Mouse (Mus musculus) cortical plate, adult 2 months (tissue): ENCODE results near the gene Nr4a1. TPM values are rescaled to one million over a fixed set of nuclear protein-coding genes. Genes with fewer than 3 reads are reported as not detected.

Experiments used
- H3K27ac ChIP-seq: fragments of 200-500 bp; 2 replicates; pipeline ENCODE4 v1.5.1; 2012; ENCODE audit warnings: low read length, control low read depth, inconsistent platforms; ENCODE audit not compliant: insufficient read depth
- H3K4me1 ChIP-seq: fragments of 200-500 bp; 2 replicates; pipeline ENCODE4 v1.6.1; 2011; ENCODE audit warnings: low read length; ENCODE audit not compliant: control insufficient read depth, insufficient read depth
- H3K4me3 ChIP-seq: fragments of 200-500 bp; 2 replicates; pipeline ENCODE4 v1.5.1; 2011; ENCODE audit warnings: mild to moderate bottlenecking, low read length, control low read depth; ENCODE audit not compliant: insufficient read depth
- CTCF ChIP-seq: fragments of 200-500 bp; IDR thresholded peaks from 2 replicates; pipeline ENCODE4 v1.5.1; 2011; ENCODE audit warnings: mild to moderate bottlenecking, control low read depth, low read length; ENCODE audit not compliant: insufficient read depth; ENCODE audit errors: extremely low read depth
- POLR2A ChIP-seq: fragments of 200-500 bp; IDR thresholded peaks from 2 replicates; pipeline ENCODE4 v1.6.1; 2011; ENCODE audit warnings: mild to moderate bottlenecking, low read length, control low read depth; ENCODE audit not compliant: insufficient read depth; ENCODE audit errors: extremely low read depth
- polyA plus RNA-seq: library from polyadenylated mRNA; depleted of rRNA; stranded (reverse); fragments of >200 nt; gene quantifications from 2 replicates; pipeline ENCODE4 v1.2.3, GENCODE M21; 2012

Nr4a1 gene
- polyA plus RNA-seq, 1 experiment, result 103 TPM

DNA sequence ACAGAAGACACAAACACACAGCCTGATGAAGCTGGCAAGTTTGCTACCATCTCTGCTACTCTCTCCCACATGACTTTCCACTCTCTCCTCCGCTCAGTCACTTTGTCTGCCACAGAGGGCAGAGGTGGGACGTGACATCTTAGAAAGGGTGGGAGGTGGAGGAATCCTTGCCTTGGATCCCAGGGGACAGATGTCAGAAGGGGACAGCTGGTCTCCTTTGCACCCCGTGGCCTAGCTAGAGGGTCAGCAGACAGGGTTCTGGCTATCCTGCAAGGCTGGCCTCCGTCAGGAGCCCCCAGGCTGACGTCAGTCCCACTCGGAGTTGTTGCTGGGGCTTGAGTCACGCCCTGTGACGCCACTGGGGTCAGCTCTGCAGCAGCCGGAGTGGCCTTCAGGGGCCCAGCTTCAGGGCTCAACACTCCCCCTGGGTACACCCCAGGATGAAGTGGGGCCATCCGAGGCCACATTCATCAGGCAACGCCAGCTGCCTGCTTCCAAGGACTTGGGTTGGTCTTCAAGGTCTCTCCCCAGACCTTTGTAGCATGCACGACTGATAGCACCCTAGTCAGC is 25.4 kb downstream of the Nr4a1 start:
- TF ChIP-seq CTCF (no peak), POLR2A (no peak)
- Histone ChIP-seq H3K4me3 (no peak overlapping the region), H3K27ac (no peak overlapping the region), H3K4me1 (no peaks in the 10 kb centered on the region)

DNA sequence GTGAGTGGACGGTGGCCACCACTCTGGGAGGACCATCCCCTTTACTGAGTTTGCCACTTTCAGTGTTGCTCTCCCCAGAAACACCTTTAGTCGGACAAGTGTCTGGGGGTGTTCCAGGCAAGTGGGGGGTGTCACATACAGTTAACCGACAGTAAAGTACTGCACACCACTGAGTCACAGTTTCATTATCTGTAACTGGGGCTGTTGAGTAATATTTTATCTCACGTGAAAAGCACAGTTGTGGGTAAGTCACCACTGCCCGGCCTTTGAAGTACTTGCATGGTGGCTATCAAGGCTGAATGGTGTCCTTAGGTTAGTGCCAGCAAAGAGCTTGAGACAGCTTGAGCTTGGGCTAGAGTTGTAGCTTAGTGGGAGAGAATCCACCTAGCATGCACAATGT is 28.4 kb downstream of the Nr4a1 start:
- Histone ChIP-seq H3K27ac (no peak overlapping the region), H3K4me1 (peaks cover 5% of the 10 kb centered on the region; the same call in 1 of the 2 replicates), H3K4me3 (no peak overlapping the region)
- no peak for TF ChIP-seq POLR2A
- TF ChIP-seq CTCF, result no peak

DNA sequence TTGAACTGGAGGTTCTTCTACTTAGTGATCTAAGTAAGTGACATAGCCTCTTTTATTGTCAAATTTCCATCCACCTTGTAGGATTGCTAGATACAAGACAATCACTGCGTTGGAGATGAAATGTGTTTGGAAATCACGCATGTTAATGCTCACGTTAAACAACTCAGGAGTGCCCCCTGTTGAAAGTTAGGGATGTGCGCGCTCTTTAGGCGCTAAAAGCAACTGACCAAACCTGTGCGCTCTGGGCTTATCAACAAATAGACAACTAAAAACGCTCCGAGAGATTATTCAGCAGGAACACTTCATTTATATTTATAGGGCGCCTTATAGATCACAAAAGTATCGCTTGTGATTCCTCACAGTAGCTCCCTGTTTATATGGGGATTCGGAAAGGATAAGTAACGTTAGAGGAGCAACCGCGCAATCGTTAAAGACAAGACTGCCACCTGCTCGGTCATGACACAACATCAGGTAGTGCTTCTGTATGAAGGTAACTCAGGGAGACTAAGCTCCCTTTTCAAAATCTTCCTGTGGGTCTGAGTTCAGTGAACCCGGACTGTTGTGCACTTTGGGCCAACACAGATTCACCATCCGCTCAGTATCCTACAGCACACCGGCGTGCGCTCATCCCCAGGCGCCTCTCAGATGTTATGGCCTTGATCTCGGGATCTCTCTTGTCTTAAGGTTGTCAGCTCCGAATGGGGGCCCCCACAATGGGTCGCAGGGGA is 29.3 kb downstream of the Nr4a1 start:
- H3K4me3 ChIP-seq, result peak overlapping the region; percentile 95
- peaks cover 5% of the 10 kb centered on the region; the same call in 1 of the 2 replicates for H3K4me1 ChIP-seq
- peak; percentile 70 for TF ChIP-seq CTCF
- no peak for TF ChIP-seq POLR2A
- no peak overlapping the region for H3K27ac ChIP-seq

DNA sequence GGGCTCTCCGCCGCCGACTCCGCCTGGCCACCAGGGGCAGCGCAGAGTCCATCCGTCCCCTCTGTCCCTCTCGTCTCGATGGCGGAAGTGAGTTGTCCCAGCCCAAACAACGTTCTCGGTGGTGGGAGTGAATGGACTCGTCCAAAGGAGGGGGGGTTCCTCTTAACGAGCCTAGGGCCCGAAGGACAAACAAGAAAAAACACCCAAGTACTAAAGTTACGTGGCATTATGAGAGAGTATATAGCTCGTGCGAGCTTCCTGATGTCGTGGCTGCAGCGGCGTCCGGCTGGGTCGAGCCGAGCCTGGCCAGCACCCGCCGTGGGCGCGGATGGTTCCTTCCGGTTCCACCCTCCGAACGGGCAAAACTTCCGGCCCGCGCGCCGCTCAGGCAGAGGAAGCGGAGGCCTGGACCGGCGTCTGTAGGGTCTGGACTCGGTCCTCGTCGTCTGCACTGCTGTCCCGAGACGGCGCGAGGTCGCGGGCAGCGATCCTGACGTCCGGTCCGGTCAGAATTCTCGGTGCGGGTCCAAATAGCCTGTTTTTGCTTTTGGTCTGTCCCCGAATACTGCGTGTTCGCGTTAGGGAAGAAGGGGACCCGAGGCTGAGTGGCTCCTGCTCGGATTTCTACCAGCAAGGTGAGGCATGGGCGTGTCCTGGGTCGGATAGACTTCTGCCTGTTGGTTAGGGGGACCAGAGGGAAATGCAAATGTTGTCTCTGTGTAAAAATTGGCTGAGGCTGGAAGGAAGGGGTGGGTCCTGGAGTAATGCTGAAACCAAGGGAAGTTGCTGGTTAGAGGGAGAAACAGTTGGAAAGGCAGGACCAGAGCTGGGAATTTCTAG is 30.1 kb downstream of the Nr4a1 start, which contains the start of gene Atg101:
Gene Atg101, plus strand, starts transcription at position 362 of the 840 bp plus-strand sequence.
- Histone ChIP-seq H3K4me3 (peak within 1 kb of the TSS; percentile 95), H3K27ac (peak within 1 kb of the TSS; percentile 92), H3K4me1 (peaks cover 5% of the 10 kb centered on the region; the same call in 1 of the 2 replicates)
- TF ChIP-seq POLR2A, result peak; percentile 89
- TF ChIP-seq CTCF, result peak; percentile 79

DNA sequence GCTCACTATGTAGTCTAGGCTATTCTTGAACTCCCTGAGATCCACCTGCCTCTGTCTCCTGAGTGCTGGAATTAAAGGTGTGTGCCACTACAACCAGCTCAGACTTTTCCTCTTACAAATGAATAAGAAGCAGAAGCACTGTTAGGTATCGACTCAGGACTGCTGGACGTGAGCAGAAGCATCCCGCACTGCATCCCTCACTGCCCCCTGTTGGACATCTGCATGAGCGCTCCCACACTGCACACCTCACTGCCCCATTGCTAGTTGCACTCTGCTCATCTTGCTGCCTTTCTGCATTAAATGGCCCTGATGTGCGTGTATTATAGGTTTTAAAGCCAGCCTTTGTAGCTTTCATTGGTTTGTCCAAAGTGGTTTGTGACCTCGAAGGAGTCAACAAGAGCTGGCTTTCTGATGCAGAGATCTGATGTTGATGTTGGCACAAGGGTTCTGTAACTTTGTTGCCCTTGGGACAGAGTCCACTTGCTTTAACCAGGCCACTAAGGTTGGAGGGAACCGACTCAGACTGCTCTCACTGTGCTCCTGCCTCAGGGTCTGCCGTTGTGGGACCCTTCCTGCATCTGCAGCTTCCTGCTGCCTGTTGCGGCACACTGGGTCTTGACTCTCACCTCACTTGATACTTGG is 32.2 kb downstream of the Nr4a1 start:
- peak; percentile 30; the same call in 1 of the 2 replicates for TF ChIP-seq CTCF
- no peak for TF ChIP-seq POLR2A

DNA sequence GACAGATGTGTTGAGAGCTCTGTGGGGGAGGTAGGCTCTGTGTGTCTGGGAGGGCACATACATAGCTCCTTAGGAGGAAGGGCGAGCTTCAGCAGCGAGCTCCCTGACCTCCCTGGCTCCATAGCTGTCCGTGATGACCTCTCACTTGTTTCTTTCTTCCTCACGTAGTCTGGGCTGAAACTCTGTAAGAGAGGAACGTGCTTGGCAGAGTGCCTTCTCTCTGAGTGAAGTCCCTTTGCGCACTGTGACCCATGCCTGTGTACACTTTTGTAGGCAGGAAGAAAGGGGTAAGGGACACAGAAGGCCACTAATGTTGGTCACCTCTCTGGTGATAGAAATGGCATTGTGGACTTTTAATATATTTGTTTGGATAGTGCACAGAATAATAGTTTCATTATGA is 33.3 kb downstream of the Nr4a1 start:
- H3K4me3 ChIP-seq, result no peak overlapping the region
- no peak overlapping the region for H3K27ac ChIP-seq
- TF ChIP-seq POLR2A (no peak), CTCF (no peak)

More for the DNA sequence above, 32.2 kb downstream of the Nr4a1 start:
- no peak overlapping the region for H3K4me3 ChIP-seq
- no peak overlapping the region for H3K27ac ChIP-seq
- H3K4me1 ChIP-seq, result peaks cover 5% of the 10 kb centered on the region; the same call in 1 of the 2 replicates

DNA sequence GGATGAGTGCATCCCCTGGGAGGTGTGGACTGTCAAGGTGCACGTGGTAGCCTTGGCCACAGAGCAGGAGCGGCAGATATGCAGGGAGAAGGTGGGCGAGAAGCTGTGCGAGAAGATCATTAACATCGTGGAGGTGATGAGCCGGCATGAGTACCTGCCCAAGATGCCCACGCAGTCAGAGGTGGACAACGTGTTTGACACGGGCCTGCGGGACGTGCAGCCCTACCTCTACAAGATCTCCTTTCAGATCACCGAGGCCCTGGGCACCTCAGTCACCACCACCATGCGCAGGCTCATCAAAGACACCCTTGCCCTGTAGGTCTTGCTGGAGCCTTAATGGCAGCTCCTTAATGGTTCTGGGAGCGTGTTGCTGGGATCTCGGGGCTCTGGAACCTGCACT is 36.3 kb downstream of the Nr4a1 start:
- no peak for TF ChIP-seq POLR2A
- TF ChIP-seq CTCF, result no peak
- Histone ChIP-seq H3K27ac (no peak overlapping the region), H3K4me3 (no peak overlapping the region), H3K4me1 (peaks cover under 1% of the 10 kb centered on the region; the same call in 1 of the 2 replicates)

More for the DNA sequence above, 33.3 kb downstream of the Nr4a1 start:
- peaks cover 5% of the 10 kb centered on the region; the same call in 1 of the 2 replicates for H3K4me1 ChIP-seq

DNA sequence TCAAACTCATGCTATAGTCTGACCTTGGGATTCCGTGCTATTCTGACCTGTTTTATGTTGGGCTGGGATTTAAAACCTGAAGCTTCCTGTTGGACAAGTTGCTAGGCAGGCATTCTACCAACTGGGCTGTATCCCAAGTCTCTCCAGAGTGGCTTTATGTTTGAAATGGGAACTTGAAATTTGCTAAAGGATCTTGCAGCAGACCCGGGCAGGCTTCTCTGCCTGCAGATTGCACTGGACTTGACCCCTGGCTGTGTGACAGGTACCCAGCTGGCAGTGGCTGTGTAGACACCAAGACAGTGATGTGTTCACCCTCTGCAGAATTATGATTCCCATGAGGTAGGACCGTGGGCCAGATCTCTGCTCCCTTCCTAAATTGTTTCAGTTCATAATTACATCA is 37.9 kb downstream of the Nr4a1 start:
- Histone ChIP-seq H3K4me3 (no peak overlapping the region), H3K27ac (no peak overlapping the region), H3K4me1 (no peaks in the 10 kb centered on the region)
- TF ChIP-seq CTCF (no peak), POLR2A (no peak)
